Mouse (Mus musculus): Measurements from ENCODE around the gene Prkca. TPM values are rescaled to one million over a fixed set of nuclear protein-coding genes. Genes with fewer than 3 reads are reported as not detected.

Prkca gene
- polyA plus RNA-seq, 1 experiment from 2014 or later, result 5.3 TPM

- Histone ChIP-seq H3K4me1 (ENCODE audit: control insufficient read depth, insufficient read depth, low read length) (no peaks in the 10 kb centered on the region), H3K9me3 (replicated peaks; ENCODE audit: control insufficient read depth, low read length) (no peaks in the 10 kb centered on the region), H3K36me3 (ENCODE audit: control insufficient read depth, insufficient read depth, low read length) (no peaks in the 10 kb centered on the region), H3K27ac (ENCODE audit: low read depth, low read length) (no peak overlapping the region), H3K9ac (ENCODE audit: low read length) (no peak overlapping the region), H3K27me3 (replicated peaks; ENCODE audit: control insufficient read depth, insufficient read depth, low read length) (no peaks in the 10 kb centered on the region), H3K4me2 (ENCODE audit: low read length) (no peak overlapping the region), H3K4me3 (ENCODE audit: low read depth, low read length) (no peak overlapping the region)
- DNase-seq (ENCODE audit: low spot score) (peak; percentile 78), ATAC-seq (peak; percentile 65; the same call in 1 of the 2 replicates)
- WGBS, result 35% methylated on average over 5 of the region's 5 CpGs
Measured at GRCm38 (mm10) chr11:108128593-108128992, 215.1 kb downstream of the Prkca start.

- Histone ChIP-seq H3K36me3 (ENCODE audit: control insufficient read depth, insufficient read depth, low read length) (no peaks in the 10 kb centered on the region), H3K4me1 (ENCODE audit: control insufficient read depth, insufficient read depth, low read length) (no peaks in the 10 kb centered on the region), H3K27ac (ENCODE audit: low read depth, low read length) (no peak overlapping the region), H3K4me2 (ENCODE audit: low read length) (no peak overlapping the region), H3K9me3 (replicated peaks; ENCODE audit: control insufficient read depth, low read length) (no peaks in the 10 kb centered on the region), H3K27me3 (replicated peaks; ENCODE audit: control insufficient read depth, insufficient read depth, low read length) (no peaks in the 10 kb centered on the region), H3K9ac (ENCODE audit: low read length) (no peak overlapping the region), H3K4me3 (ENCODE audit: low read depth, low read length) (no peak overlapping the region)
- no peak for ATAC-seq
- DNase-seq (ENCODE audit: low spot score), result no peak
- 85% methylated on average over 5 of the region's 5 CpGs for WGBS
Measured at GRCm38 (mm10) chr11:108127908-108128307, 215.8 kb downstream of the Prkca start.

GRCm38 (mm10) chr11:108122486-108122885 lies 221.2 kb downstream of the Prkca start:
- no peaks in the 10 kb centered on the region for H3K4me1 ChIP-seq (ENCODE audit: control insufficient read depth, insufficient read depth, low read length)
- WGBS, result 89% methylated on average over 7 of the region's 7 CpGs
- no peaks in the 10 kb centered on the region for H3K9me3 ChIP-seq (replicated peaks; ENCODE audit: control insufficient read depth, low read length)
- H3K36me3 ChIP-seq (ENCODE audit: control insufficient read depth, insufficient read depth, low read length), result no peaks in the 10 kb centered on the region
- no peak overlapping the region for H3K9ac ChIP-seq (ENCODE audit: low read length)
- H3K4me2 ChIP-seq (ENCODE audit: low read length), result no peak overlapping the region
- H3K27ac ChIP-seq (ENCODE audit: low read depth, low read length), result no peak overlapping the region
- no peak for DNase-seq (ENCODE audit: low spot score)
- no peak for ATAC-seq
- no peak overlapping the region for H3K4me3 ChIP-seq (ENCODE audit: low read depth, low read length)
- H3K27me3 ChIP-seq (replicated peaks; ENCODE audit: control insufficient read depth, insufficient read depth, low read length), result no peaks in the 10 kb centered on the region

- H3K4me2 ChIP-seq (ENCODE audit: low read length), result no peak overlapping the region
- ATAC-seq, result no peak
Measured at GRCm38 (mm10) chr11:108120708-108121107, 223.0 kb downstream of the Prkca start.

GRCm38 (mm10) chr11:108119785-108120184 lies 223.9 kb downstream of the Prkca start:
- ATAC-seq, result no peak
- H3K27me3 ChIP-seq (replicated peaks; ENCODE audit: control insufficient read depth, insufficient read depth, low read length), result no peaks in the 10 kb centered on the region
- H3K27ac ChIP-seq (ENCODE audit: low read depth, low read length), result no peak overlapping the region
- no peak overlapping the region for H3K4me3 ChIP-seq (ENCODE audit: low read depth, low read length)
- DNase-seq (ENCODE audit: low spot score), result no peak
- 87% methylated on average over 3 of the region's 3 CpGs for WGBS
- H3K4me2 ChIP-seq (ENCODE audit: low read length), result no peak overlapping the region
- H3K36me3 ChIP-seq (ENCODE audit: control insufficient read depth, insufficient read depth, low read length), result no peaks in the 10 kb centered on the region
- H3K9me3 ChIP-seq (replicated peaks; ENCODE audit: control insufficient read depth, low read length), result no peaks in the 10 kb centered on the region
- no peaks in the 10 kb centered on the region for H3K4me1 ChIP-seq (ENCODE audit: control insufficient read depth, insufficient read depth, low read length)
- no peak overlapping the region for H3K9ac ChIP-seq (ENCODE audit: low read length)

More at GRCm38 (mm10) chr11:108120708-108121107, 223.0 kb downstream of the Prkca start:
- WGBS, result 82% methylated on average over 5 of the region's 5 CpGs
- Histone ChIP-seq H3K27ac (ENCODE audit: low read depth, low read length) (no peak overlapping the region), H3K9me3 (replicated peaks; ENCODE audit: control insufficient read depth, low read length) (no peaks in the 10 kb centered on the region), H3K4me3 (ENCODE audit: low read depth, low read length) (no peak overlapping the region), H3K4me1 (ENCODE audit: control insufficient read depth, insufficient read depth, low read length) (no peaks in the 10 kb centered on the region), H3K36me3 (ENCODE audit: control insufficient read depth, insufficient read depth, low read length) (no peaks in the 10 kb centered on the region), H3K9ac (ENCODE audit: low read length) (no peak overlapping the region), H3K27me3 (replicated peaks; ENCODE audit: control insufficient read depth, insufficient read depth, low read length) (no peaks in the 10 kb centered on the region)
- DNase-seq (ENCODE audit: low spot score), result no peak

GRCm38 (mm10) chr11:108118814-108119213 lies 224.9 kb downstream of the Prkca start:
- no peak overlapping the region for H3K4me3 ChIP-seq (ENCODE audit: low read depth, low read length)
- no peaks in the 10 kb centered on the region for H3K27me3 ChIP-seq (replicated peaks; ENCODE audit: control insufficient read depth, insufficient read depth, low read length)
- ATAC-seq (no peak), DNase-seq (ENCODE audit: low spot score) (no peak)
- no peaks in the 10 kb centered on the region for H3K4me1 ChIP-seq (ENCODE audit: control insufficient read depth, insufficient read depth, low read length)
- H3K4me2 ChIP-seq (ENCODE audit: low read length), result no peak overlapping the region
- no peak overlapping the region for H3K9ac ChIP-seq (ENCODE audit: low read length)
- H3K9me3 ChIP-seq (replicated peaks; ENCODE audit: control insufficient read depth, low read length), result no peaks in the 10 kb centered on the region
- no peaks in the 10 kb centered on the region for H3K36me3 ChIP-seq (ENCODE audit: control insufficient read depth, insufficient read depth, low read length)
- 83% methylated on average over 2 of the region's 2 CpGs for WGBS
- H3K27ac ChIP-seq (ENCODE audit: low read depth, low read length), result no peak overlapping the region

- 92% methylated on average over 5 of the region's 5 CpGs for WGBS
- Histone ChIP-seq H3K36me3 (ENCODE audit: control insufficient read depth, insufficient read depth, low read length) (no peaks in the 10 kb centered on the region), H3K9ac (ENCODE audit: low read length) (no peak overlapping the region), H3K9me3 (replicated peaks; ENCODE audit: control insufficient read depth, low read length) (no peaks in the 10 kb centered on the region), H3K4me3 (ENCODE audit: low read depth, low read length) (no peak overlapping the region), H3K4me1 (ENCODE audit: control insufficient read depth, insufficient read depth, low read length) (no peaks in the 10 kb centered on the region), H3K4me2 (ENCODE audit: low read length) (no peak overlapping the region), H3K27me3 (replicated peaks; ENCODE audit: control insufficient read depth, insufficient read depth, low read length) (no peaks in the 10 kb centered on the region), H3K27ac (ENCODE audit: low read depth, low read length) (no peak overlapping the region)
- DNase-seq (ENCODE audit: low spot score) (no peak), ATAC-seq (no peak)
Measured at GRCm38 (mm10) chr11:108118221-108118620, 225.5 kb downstream of the Prkca start.

GRCm38 (mm10) chr11:108117360-108118050 lies 226.2 kb downstream of the Prkca start:
- no peaks in the 10 kb centered on the region for H3K9me3 ChIP-seq (replicated peaks; ENCODE audit: control insufficient read depth, low read length)
- no peak overlapping the region for H3K4me3 ChIP-seq (ENCODE audit: low read depth, low read length)
- H3K4me2 ChIP-seq (ENCODE audit: low read length), result no peak overlapping the region
- H3K27ac ChIP-seq (ENCODE audit: low read depth, low read length), result no peak overlapping the region
- no peaks in the 10 kb centered on the region for H3K36me3 ChIP-seq (ENCODE audit: control insufficient read depth, insufficient read depth, low read length)
- H3K27me3 ChIP-seq (replicated peaks; ENCODE audit: control insufficient read depth, insufficient read depth, low read length), result no peaks in the 10 kb centered on the region
- DNase-seq (ENCODE audit: low spot score) (no peak), ATAC-seq (no peak)
- H3K9ac ChIP-seq (ENCODE audit: low read length), result no peak overlapping the region
- H3K4me1 ChIP-seq (ENCODE audit: control insufficient read depth, insufficient read depth, low read length), result no peaks in the 10 kb centered on the region
- 91% methylated on average over 10 of the region's 10 CpGs for WGBS

- no peaks in the 10 kb centered on the region for H3K36me3 ChIP-seq (ENCODE audit: control insufficient read depth, insufficient read depth, low read length)
- 97% methylated on average over 3 of the region's 3 CpGs for WGBS
- no peak overlapping the region for H3K27ac ChIP-seq (ENCODE audit: low read depth, low read length)
- no peak for ATAC-seq
- no peaks in the 10 kb centered on the region for H3K9me3 ChIP-seq (replicated peaks; ENCODE audit: control insufficient read depth, low read length)
- no peak overlapping the region for H3K9ac ChIP-seq (ENCODE audit: low read length)
- no peak overlapping the region for H3K4me2 ChIP-seq (ENCODE audit: low read length)
- H3K27me3 ChIP-seq (replicated peaks; ENCODE audit: control insufficient read depth, insufficient read depth, low read length), result no peaks in the 10 kb centered on the region
- H3K4me1 ChIP-seq (ENCODE audit: control insufficient read depth, insufficient read depth, low read length), result no peaks in the 10 kb centered on the region
- H3K4me3 ChIP-seq (ENCODE audit: low read depth, low read length), result no peak overlapping the region
- no peak for DNase-seq (ENCODE audit: low spot score)
Measured at GRCm38 (mm10) chr11:108114091-108114490, 229.6 kb downstream of the Prkca start.
